Mouse (Mus musculus): ENCODE measurements around the gene Btbd3. TPM values are rescaled to one million over a fixed set of nuclear protein-coding genes. Genes with fewer than 3 reads are reported as not detected.

Btbd3 gene
- polyA plus RNA-seq, 1 experiment from 2014 or later, result 52.5 TPM

DNA sequence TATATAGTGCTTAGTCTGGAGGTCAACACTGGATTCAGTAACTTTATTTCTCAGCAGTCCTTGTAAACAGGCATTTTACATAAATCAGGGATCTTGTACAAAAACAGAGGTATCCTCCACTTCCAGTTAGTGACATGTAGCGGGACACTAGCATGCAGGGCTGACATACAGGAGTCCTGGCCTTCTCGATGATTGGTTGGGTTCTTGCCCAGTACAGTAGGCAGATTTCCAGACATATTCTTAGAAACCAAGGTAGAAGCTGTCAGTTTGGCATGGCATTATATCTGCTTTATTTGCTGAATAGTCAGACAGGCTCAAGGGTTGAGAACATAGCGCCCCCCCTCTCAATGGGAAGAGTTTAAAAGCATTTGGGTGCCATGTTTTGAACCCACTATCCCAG lies 191.3 kb downstream of the Btbd3 start:
- no peak overlapping the region for H3K27ac ChIP-seq (replicated peaks; ENCODE audit: low read depth, low read length)
- ATAC-seq (ENCODE audit: low FRiP score, low TSS enrichment) (no peak), DNase-seq (no peak)
- H3K4me3 ChIP-seq (replicated peaks; ENCODE audit: low read depth, low read length), result no peak overlapping the region
- WGBS, result 96% methylated on average over 3 of the region's 3 CpGs
- H3K9me3 ChIP-seq (ENCODE audit: control insufficient read depth, low read length), result no peaks in the 10 kb centered on the region
- no peak overlapping the region for H3K9ac ChIP-seq (replicated peaks; ENCODE audit: low read length)
- 0 out of 2 replicates have a peak, but pooled peaks cover 6% of the 10 kb centered on the region for H3K4me1 ChIP-seq (ENCODE audit: control insufficient read depth, insufficient read depth, low read length)
- no peaks in the 10 kb centered on the region for H3K36me3 ChIP-seq (ENCODE audit: control insufficient read depth, insufficient read depth, low read length)
- no peak overlapping the region for H3K4me2 ChIP-seq (ENCODE audit: low read length)
- 0 out of 2 replicates have a peak, but pooled peaks cover 2% of the 10 kb centered on the region for H3K27me3 ChIP-seq (ENCODE audit: control insufficient read depth, insufficient read depth, low read length)

DNA sequence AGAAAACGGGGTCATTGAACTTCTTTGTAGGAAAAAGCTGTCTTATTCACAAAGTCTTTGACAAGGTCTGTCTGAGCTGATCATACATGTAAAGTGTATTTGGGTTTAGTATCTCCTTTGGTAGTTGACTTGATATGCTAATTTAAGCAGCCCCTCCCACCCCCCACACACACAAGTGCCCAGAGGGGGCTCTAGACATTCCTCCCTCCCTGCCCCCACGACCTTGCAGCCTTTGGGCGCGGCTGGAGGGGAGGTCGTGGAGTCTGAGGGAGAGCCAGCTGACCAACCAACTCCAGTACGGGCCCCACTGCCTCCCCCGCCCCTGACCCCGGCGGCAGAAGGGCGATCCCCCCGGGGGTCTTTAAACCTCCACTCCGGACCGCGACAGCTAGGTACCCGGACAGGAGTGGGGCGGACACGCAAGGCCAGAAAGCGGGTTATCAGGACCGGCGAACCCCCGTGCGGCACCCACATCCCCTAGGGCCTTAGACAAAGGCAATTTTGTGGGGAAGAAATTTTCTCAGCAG lies 211.7 kb downstream of the Btbd3 start:
- 76% methylated on average over 22 of the region's 22 CpGs for WGBS
- Histone ChIP-seq H3K4me1 (ENCODE audit: control insufficient read depth, insufficient read depth, low read length) (no peaks in the 10 kb centered on the region), H3K4me2 (ENCODE audit: low read length) (no peak overlapping the region), H3K4me3 (replicated peaks; ENCODE audit: low read depth, low read length) (no peak overlapping the region), H3K9ac (replicated peaks; ENCODE audit: low read length) (no peak overlapping the region), H3K27me3 (ENCODE audit: control insufficient read depth, insufficient read depth, low read length) (no peaks in the 10 kb centered on the region), H3K9me3 (ENCODE audit: control insufficient read depth, low read length) (no peaks in the 10 kb centered on the region), H3K36me3 (ENCODE audit: control insufficient read depth, insufficient read depth, low read length) (no peaks in the 10 kb centered on the region), H3K27ac (replicated peaks; ENCODE audit: low read depth, low read length) (no peak overlapping the region)
- ATAC-seq (ENCODE audit: low FRiP score, low TSS enrichment), result no peak
- DNase-seq, result peak; percentile 10

DNA sequence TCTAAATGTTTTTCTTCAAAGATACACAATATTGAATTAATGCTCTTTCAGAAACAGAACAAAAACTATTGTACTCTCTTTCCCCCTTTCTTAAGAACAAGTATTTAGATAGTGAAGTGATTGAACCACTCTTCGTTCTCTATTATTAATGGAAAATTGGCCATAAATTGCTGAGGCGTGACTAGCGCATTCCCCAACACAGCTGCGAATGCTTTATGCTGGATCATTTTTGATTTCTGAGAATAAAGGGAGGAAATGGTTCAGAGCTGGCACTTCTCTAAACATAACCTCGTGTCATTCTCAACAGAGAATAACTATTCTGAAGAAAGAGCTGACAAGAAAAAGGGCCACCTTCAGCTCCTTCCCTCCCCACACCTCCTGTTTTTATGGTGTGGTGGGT lies 217.0 kb downstream of the Btbd3 start:
- ATAC-seq (ENCODE audit: low FRiP score, low TSS enrichment) (no peak), DNase-seq (no peak)
- Histone ChIP-seq H3K36me3 (ENCODE audit: control insufficient read depth, insufficient read depth, low read length) (no peaks in the 10 kb centered on the region), H3K4me1 (ENCODE audit: control insufficient read depth, insufficient read depth, low read length) (no peaks in the 10 kb centered on the region), H3K27me3 (ENCODE audit: control insufficient read depth, insufficient read depth, low read length) (no peaks in the 10 kb centered on the region), H3K27ac (replicated peaks; ENCODE audit: low read depth, low read length) (no peak overlapping the region), H3K4me3 (replicated peaks; ENCODE audit: low read depth, low read length) (no peak overlapping the region), H3K9me3 (ENCODE audit: control insufficient read depth, low read length) (no peaks in the 10 kb centered on the region), H3K9ac (replicated peaks; ENCODE audit: low read length) (no peak overlapping the region), H3K4me2 (ENCODE audit: low read length) (no peak overlapping the region)
- WGBS, result 71% methylated on average over 5 of the region's 5 CpGs

DNA sequence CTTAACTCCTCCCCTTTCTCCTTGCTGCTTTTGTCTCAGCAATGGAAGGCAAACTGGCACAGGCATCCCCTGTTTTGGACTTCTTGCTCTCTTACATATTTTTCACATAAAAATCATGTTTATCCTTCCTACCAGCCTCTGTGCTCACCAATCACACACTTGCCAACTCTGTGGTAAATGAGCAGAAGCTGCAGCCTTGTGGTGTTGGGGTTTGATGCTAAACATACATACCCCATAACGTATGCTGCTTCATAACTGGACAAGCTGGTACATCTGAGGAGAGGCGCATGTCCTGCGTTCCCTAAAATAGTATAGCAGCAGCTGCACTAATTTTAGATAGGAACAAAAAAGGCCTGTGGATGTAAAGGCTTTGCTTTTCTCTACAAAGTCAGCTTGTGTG lies 220.1 kb downstream of the Btbd3 start:
- H3K36me3 ChIP-seq (ENCODE audit: control insufficient read depth, insufficient read depth, low read length), result no peaks in the 10 kb centered on the region
- 92% methylated on average over 3 of the region's 3 CpGs for WGBS
- no peaks in the 10 kb centered on the region for H3K4me1 ChIP-seq (ENCODE audit: control insufficient read depth, insufficient read depth, low read length)
- H3K9ac ChIP-seq (replicated peaks; ENCODE audit: low read length), result no peak overlapping the region
- no peak overlapping the region for H3K4me2 ChIP-seq (ENCODE audit: low read length)
- H3K9me3 ChIP-seq (ENCODE audit: control insufficient read depth, low read length), result no peaks in the 10 kb centered on the region
- no peak overlapping the region for H3K4me3 ChIP-seq (replicated peaks; ENCODE audit: low read depth, low read length)
- DNase-seq (no peak), ATAC-seq (ENCODE audit: low FRiP score, low TSS enrichment) (no peak)
- no peaks in the 10 kb centered on the region for H3K27me3 ChIP-seq (ENCODE audit: control insufficient read depth, insufficient read depth, low read length)
- no peak overlapping the region for H3K27ac ChIP-seq (replicated peaks; ENCODE audit: low read depth, low read length)

DNA sequence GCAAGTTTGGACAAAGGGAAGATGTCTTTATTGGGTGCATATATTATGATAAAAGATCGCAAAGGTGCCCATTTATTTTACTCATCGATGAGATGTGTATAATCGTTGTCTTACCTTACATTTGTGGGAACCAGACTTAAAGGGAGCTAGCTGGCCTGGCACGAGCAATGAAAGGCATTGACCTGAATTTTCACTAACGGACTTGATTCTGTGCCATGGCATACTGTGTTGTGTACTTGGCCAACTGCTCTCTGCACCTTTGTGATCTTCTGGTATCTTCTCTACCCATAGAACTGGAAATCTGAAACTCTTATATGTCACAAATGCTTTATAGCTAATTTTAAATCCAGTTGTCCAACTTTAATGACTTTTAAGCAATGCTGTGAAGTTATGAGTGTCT lies 220.9 kb downstream of the Btbd3 start:
- ATAC-seq (ENCODE audit: low FRiP score, low TSS enrichment), result no peak
- no peak overlapping the region for H3K27ac ChIP-seq (replicated peaks; ENCODE audit: low read depth, low read length)
- WGBS, result 96% methylated on average over 5 of the region's 5 CpGs
- H3K36me3 ChIP-seq (ENCODE audit: control insufficient read depth, insufficient read depth, low read length), result no peaks in the 10 kb centered on the region
- H3K4me2 ChIP-seq (ENCODE audit: low read length), result no peak overlapping the region
- H3K9me3 ChIP-seq (ENCODE audit: control insufficient read depth, low read length), result no peaks in the 10 kb centered on the region
- H3K4me3 ChIP-seq (replicated peaks; ENCODE audit: low read depth, low read length), result no peak overlapping the region
- no peaks in the 10 kb centered on the region for H3K4me1 ChIP-seq (ENCODE audit: control insufficient read depth, insufficient read depth, low read length)
- no peaks in the 10 kb centered on the region for H3K27me3 ChIP-seq (ENCODE audit: control insufficient read depth, insufficient read depth, low read length)
- DNase-seq, result no peak
- no peak overlapping the region for H3K9ac ChIP-seq (replicated peaks; ENCODE audit: low read length)

DNA sequence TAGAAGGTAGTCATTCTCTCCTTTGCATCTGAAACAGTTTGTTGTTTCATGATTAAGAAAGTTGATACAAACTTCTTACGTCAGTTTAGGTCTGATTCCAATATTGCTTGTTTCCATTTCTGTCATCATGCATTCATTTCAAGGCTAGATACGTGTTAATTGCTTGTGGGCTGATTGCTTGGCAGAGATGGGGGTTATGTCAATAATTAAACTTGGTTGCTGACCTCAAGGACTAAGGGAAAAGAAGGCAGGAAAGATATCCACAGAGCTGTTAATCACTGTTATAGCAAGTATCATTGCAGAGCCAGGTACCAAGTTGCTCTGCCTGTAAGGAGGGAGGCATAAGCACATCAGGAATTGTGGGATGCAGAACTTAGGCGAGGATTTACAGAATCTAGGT lies 226.2 kb downstream of the Btbd3 start:
- ATAC-seq (ENCODE audit: low FRiP score, low TSS enrichment) (no peak), DNase-seq (no peak)
- Histone ChIP-seq H3K9me3 (ENCODE audit: control insufficient read depth, low read length) (no peaks in the 10 kb centered on the region), H3K4me1 (ENCODE audit: control insufficient read depth, insufficient read depth, low read length) (no peaks in the 10 kb centered on the region), H3K27me3 (ENCODE audit: control insufficient read depth, insufficient read depth, low read length) (no peaks in the 10 kb centered on the region), H3K36me3 (ENCODE audit: control insufficient read depth, insufficient read depth, low read length) (no peaks in the 10 kb centered on the region), H3K4me3 (replicated peaks; ENCODE audit: low read depth, low read length) (no peak overlapping the region), H3K4me2 (ENCODE audit: low read length) (no peak overlapping the region), H3K27ac (replicated peaks; ENCODE audit: low read depth, low read length) (no peak overlapping the region), H3K9ac (replicated peaks; ENCODE audit: low read length) (no peak overlapping the region)
- WGBS, result 86% methylated on average over 3 of the region's 3 CpGs

DNA sequence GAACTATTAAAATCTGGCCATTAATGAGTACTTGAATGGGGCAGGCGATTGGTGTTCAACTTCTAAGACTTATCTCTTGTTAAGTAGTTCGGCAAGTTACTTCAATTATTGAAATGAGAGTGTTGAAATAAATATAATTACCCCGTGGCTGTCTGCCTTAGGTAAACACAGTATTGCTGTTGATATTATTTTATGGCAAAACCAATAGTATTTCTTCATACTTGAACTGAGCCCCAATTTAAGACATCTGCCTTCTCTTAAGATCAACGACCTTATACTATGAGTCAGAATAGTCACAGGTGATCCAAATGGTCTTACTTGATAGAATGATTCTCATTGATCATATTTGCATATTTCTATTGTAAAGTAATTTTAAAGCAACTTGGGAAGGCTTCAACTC lies 228.5 kb downstream of the Btbd3 start:
- no peaks in the 10 kb centered on the region for H3K9me3 ChIP-seq (ENCODE audit: control insufficient read depth, low read length)
- H3K27ac ChIP-seq (replicated peaks; ENCODE audit: low read depth, low read length), result no peak overlapping the region
- WGBS, result 92% methylated on average over 4 of the region's 4 CpGs
- H3K27me3 ChIP-seq (ENCODE audit: control insufficient read depth, insufficient read depth, low read length), result no peaks in the 10 kb centered on the region
- no peaks in the 10 kb centered on the region for H3K4me1 ChIP-seq (ENCODE audit: control insufficient read depth, insufficient read depth, low read length)
- ATAC-seq (ENCODE audit: low FRiP score, low TSS enrichment), result no peak
- H3K9ac ChIP-seq (replicated peaks; ENCODE audit: low read length), result no peak overlapping the region
- DNase-seq, result no peak
- no peak overlapping the region for H3K4me3 ChIP-seq (replicated peaks; ENCODE audit: low read depth, low read length)
- no peak overlapping the region for H3K4me2 ChIP-seq (ENCODE audit: low read length)
- no peaks in the 10 kb centered on the region for H3K36me3 ChIP-seq (ENCODE audit: control insufficient read depth, insufficient read depth, low read length)

DNA sequence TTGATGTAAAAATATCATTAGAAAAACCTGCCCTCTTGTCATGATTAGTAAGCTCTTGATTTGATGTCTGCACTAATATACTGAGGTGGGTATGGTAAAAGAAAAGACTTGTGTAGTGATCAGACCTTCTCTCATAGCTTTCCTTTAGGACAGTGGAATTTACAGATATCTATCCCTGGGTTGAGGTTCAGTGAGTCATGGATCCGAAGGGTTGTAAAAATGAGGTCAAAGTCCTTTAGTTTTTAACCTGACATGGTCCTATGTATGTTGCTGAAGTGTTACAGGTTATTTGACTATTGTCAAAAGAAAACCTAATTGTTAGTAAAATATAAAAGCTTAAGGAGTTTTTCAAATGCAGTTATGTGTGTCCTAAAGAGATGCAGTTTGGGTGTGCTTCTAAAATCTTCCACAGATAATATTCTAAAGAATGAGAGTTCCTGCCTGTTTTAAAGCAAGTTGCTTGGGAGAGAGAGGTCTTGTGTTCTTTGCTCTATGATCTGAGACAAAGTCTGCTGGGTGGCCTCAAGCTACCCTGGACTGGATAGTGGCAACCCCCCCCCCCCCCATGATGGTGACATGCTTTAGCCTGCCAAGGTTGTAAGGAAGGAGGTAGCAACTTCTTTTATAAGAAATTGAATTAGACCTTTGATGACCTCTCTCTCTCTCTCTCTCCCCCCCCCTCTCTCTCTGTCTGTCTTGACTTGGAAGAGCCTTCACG lies 234.5 kb downstream of the Btbd3 start:
- no peaks in the 10 kb centered on the region for H3K9me3 ChIP-seq (ENCODE audit: control insufficient read depth, low read length)
- DNase-seq (no peak), ATAC-seq (ENCODE audit: low FRiP score, low TSS enrichment) (no peak)
- no peaks in the 10 kb centered on the region for H3K36me3 ChIP-seq (ENCODE audit: control insufficient read depth, insufficient read depth, low read length)
- H3K27ac ChIP-seq (replicated peaks; ENCODE audit: low read depth, low read length), result no peak overlapping the region
- H3K27me3 ChIP-seq (ENCODE audit: control insufficient read depth, insufficient read depth, low read length), result no peaks in the 10 kb centered on the region
- H3K4me2 ChIP-seq (ENCODE audit: low read length), result no peak overlapping the region
- H3K9ac ChIP-seq (replicated peaks; ENCODE audit: low read length), result no peak overlapping the region
- no peak overlapping the region for H3K4me3 ChIP-seq (replicated peaks; ENCODE audit: low read depth, low read length)
- WGBS, result 90% methylated on average over 2 of the region's 2 CpGs
- no peaks in the 10 kb centered on the region for H3K4me1 ChIP-seq (ENCODE audit: control insufficient read depth, insufficient read depth, low read length)

DNA sequence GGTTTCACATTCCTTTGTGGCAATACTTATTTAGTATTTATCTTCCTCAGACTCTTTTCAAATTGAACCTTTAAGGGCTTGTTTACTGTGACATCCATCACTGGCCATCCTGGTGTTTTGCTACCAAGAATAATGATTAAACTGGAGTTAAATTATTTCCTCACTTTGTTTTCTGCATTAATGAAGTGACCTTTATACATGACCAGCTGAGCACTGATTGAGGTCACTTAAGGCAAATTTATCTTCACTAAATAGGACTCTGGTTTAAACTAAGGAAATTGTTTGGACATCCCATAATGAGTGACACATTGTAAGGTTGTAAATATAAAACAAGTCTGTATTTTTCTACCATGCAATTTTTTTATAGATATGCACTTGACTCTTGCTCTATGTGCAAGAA lies 235.8 kb downstream of the Btbd3 start:
- no peak overlapping the region for H3K4me2 ChIP-seq (ENCODE audit: low read length)
- no peak overlapping the region for H3K27ac ChIP-seq (replicated peaks; ENCODE audit: low read depth, low read length)
- no peak for ATAC-seq (ENCODE audit: low FRiP score, low TSS enrichment)
- no peaks in the 10 kb centered on the region for H3K27me3 ChIP-seq (ENCODE audit: control insufficient read depth, insufficient read depth, low read length)
- no peaks in the 10 kb centered on the region for H3K9me3 ChIP-seq (ENCODE audit: control insufficient read depth, low read length)
- no peak for DNase-seq
- no peak overlapping the region for H3K9ac ChIP-seq (replicated peaks; ENCODE audit: low read length)
- H3K36me3 ChIP-seq (ENCODE audit: control insufficient read depth, insufficient read depth, low read length), result no peaks in the 10 kb centered on the region
- no peak overlapping the region for H3K4me3 ChIP-seq (replicated peaks; ENCODE audit: low read depth, low read length)
- no peaks in the 10 kb centered on the region for H3K4me1 ChIP-seq (ENCODE audit: control insufficient read depth, insufficient read depth, low read length)

All from midbrain, embryonic 14.5 days (tissue).